Mouse (Mus musculus) gastrocnemius, adult 2 months (tissue): ENCODE data around the gene Arid1b. TPM values are rescaled to one million over a fixed set of nuclear protein-coding genes. Genes with fewer than 3 reads are reported as not detected.

Source experiments
- DNase-seq: peaks from one replicate; pipeline ENCODE4 v3.0.0; 2022
- H3K27ac ChIP-seq: fragments of 200-600 bp; 2 replicates; pipeline ENCODE4 v1.8.1; 2022; ENCODE audit warnings: mild to moderate bottlenecking
- H3K4me3 ChIP-seq: fragments of 200-600 bp; 2 replicates; pipeline ENCODE4 v1.8.1; 2022; ENCODE audit warnings: mild to moderate bottlenecking, moderate library complexity
- CTCF ChIP-seq: fragments of 200-600 bp; IDR thresholded peaks from 2 replicates; pipeline ENCODE4 v1.8.1; 2022; ENCODE audit warnings: antibody characterized with exemption, mild to moderate bottlenecking, moderate library complexity
- intact Hi-C: fragments of 180-260 bp; cut with DNase I; formaldehyde crosslinking; loops from one replicate; pipeline ENCODE4 v1.15.1; 2025
- total RNA-seq, 2 experiments: library from RNA; stranded (reverse); gene quantifications; 2 replicates each; pipeline ENCODE4 v1.2.3; 2021

Arid1b gene
- total RNA-seq, 2 experiments from 2014 or later, result 35.1 to 35.6 TPM

- no peak overlapping the region for H3K4me3 ChIP-seq
- TF ChIP-seq CTCF, result no peak
- intact Hi-C loops, result no loop called here
- no peak overlapping the region for H3K27ac ChIP-seq
- no peak for DNase-seq
Measured at GRCm38 (mm10) chr17:5168640-5169039, 174.5 kb downstream of the Arid1b start.

GRCm38 (mm10) chr17:5170321-5170720, 176.2 kb downstream of the Arid1b start:
- no peak for DNase-seq
- intact Hi-C loops, result no loop called here
- Histone ChIP-seq H3K4me3 (no peak overlapping the region), H3K27ac (no peak overlapping the region)
- no peak for TF ChIP-seq CTCF

- Histone ChIP-seq H3K27ac (no peak overlapping the region), H3K4me3 (no peak overlapping the region)
- no peak for TF ChIP-seq CTCF
- intact Hi-C loops, result no loop called here
- no peak for DNase-seq
Measured at GRCm38 (mm10) chr17:5171467-5171866, 177.3 kb downstream of the Arid1b start.

GRCm38 (mm10) chr17:5174426-5175020, 180.4 kb downstream of the Arid1b start:
- no peak for DNase-seq
- TF ChIP-seq CTCF, result no peak
- Histone ChIP-seq H3K4me3 (no peak overlapping the region), H3K27ac (no peak overlapping the region)
- intact Hi-C loops, result no loop called here

GRCm38 (mm10) chr17:5175535-5175934, 181.4 kb downstream of the Arid1b start:
- intact Hi-C loops, result no loop called here
- TF ChIP-seq CTCF, result no peak
- DNase-seq, result no peak
- Histone ChIP-seq H3K4me3 (no peak overlapping the region), H3K27ac (no peak overlapping the region)

GRCm38 (mm10) chr17:5176315-5176714, 182.2 kb downstream of the Arid1b start:
- Histone ChIP-seq H3K27ac (no peak overlapping the region), H3K4me3 (no peak overlapping the region)
- TF ChIP-seq CTCF, result no peak
- no peak for DNase-seq
- intact Hi-C loops, result no loop called here

GRCm38 (mm10) chr17:5178534-5178933, 184.4 kb downstream of the Arid1b start:
- TF ChIP-seq CTCF, result no peak
- H3K4me3 ChIP-seq, result peak overlapping the region; percentile 33
- peak overlapping the region; percentile 80 for H3K27ac ChIP-seq
- peak; percentile 58 for DNase-seq
- intact Hi-C loops, result no loop called here

GRCm38 (mm10) chr17:5179004-5179403, 184.9 kb downstream of the Arid1b start:
- no peak for DNase-seq
- TF ChIP-seq CTCF, result no peak
- H3K27ac ChIP-seq, result peak overlapping the region; percentile 80
- intact Hi-C loops, result no loop called here
- H3K4me3 ChIP-seq, result peak overlapping the region; percentile 33

- Histone ChIP-seq H3K27ac (peak overlapping the region; percentile 80), H3K4me3 (peak overlapping the region; percentile 33; the same call in 1 of the 2 replicates)
- no peak for DNase-seq
- intact Hi-C loops, result no loop called here
- no peak for TF ChIP-seq CTCF
Measured at GRCm38 (mm10) chr17:5179412-5179811, 185.3 kb downstream of the Arid1b start.

- no peak for DNase-seq
- no peak for TF ChIP-seq CTCF
- Histone ChIP-seq H3K27ac (peak overlapping the region; percentile 80; the same call in 1 of the 2 replicates), H3K4me3 (no peak overlapping the region)
- intact Hi-C loops, result loop anchor here (10.0 kb wide), 1 partner anchor 395 kb away; no protein-coding TSS in a partner anchor
Measured at GRCm38 (mm10) chr17:5179925-5180525, 185.9 kb downstream of the Arid1b start.

GRCm38 (mm10) chr17:5180925-5181324, 186.8 kb downstream of the Arid1b start:
- H3K4me3 ChIP-seq, result no peak overlapping the region
- peak overlapping the region; percentile 28; the same call in 1 of the 2 replicates for H3K27ac ChIP-seq
- DNase-seq, result no peak
- TF ChIP-seq CTCF, result no peak
- intact Hi-C loops, result loop anchor here (10.0 kb wide), 1 partner anchor 396 kb away; no protein-coding TSS in a partner anchor

GRCm38 (mm10) chr17:5182493-5182892, 188.4 kb downstream of the Arid1b start:
- no peak for DNase-seq
- Histone ChIP-seq H3K27ac (no peak overlapping the region), H3K4me3 (no peak overlapping the region)
- TF ChIP-seq CTCF, result no peak
- intact Hi-C loops, result loop anchor here (10.0 kb wide), 1 partner anchor 398 kb away; no protein-coding TSS in a partner anchor

- no peak for TF ChIP-seq CTCF
- no peak overlapping the region for H3K27ac ChIP-seq
- no peak for DNase-seq
- no peak overlapping the region for H3K4me3 ChIP-seq
- intact Hi-C loops, result loop anchor here (5.0 to 10.0 kb wide), 2 partner anchors 273 to 401 kb away; no protein-coding TSS in a partner anchor
Measured at GRCm38 (mm10) chr17:5185501-5185900, 191.4 kb downstream of the Arid1b start.
